Mouse (Mus musculus): ENCODE results near the gene Dpf3. TPM values are rescaled to one million over a fixed set of nuclear protein-coding genes. Genes with fewer than 3 reads are reported as not detected.

The Dpf3 gene
- polyA plus RNA-seq, 1 experiment = 26.0 TPM

DNA sequence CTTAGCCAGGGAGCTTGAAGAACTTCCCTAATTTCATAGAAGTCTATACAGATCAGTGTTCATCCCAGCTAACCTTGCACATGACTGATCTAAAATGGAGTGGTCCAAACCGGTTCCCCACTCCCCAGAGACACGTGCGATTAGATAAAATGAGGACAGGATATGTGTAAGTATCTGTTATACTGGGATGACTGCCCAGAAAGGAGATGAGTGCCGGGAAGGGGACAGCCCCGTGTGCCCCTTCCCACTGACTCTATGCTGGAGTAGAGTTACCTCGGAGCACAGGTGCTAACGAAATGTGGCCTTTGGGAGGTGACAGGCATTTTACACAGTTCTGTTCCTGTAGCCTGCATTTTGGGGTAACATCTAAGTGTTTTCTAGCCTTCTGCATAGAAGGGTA, 15.8 kb downstream of the Dpf3 start:
- H3K36me3 ChIP-seq (ENCODE audit: control insufficient read depth, insufficient read depth, low read length) = no peaks in the 10 kb centered on the region
- no peaks in the 10 kb centered on the region for H3K4me1 ChIP-seq (ENCODE audit: control insufficient read depth, insufficient read depth, low read length)
- H3K27me3 ChIP-seq (ENCODE audit: control insufficient read depth, insufficient read depth, low read length) = no peaks in the 10 kb centered on the region

DNA sequence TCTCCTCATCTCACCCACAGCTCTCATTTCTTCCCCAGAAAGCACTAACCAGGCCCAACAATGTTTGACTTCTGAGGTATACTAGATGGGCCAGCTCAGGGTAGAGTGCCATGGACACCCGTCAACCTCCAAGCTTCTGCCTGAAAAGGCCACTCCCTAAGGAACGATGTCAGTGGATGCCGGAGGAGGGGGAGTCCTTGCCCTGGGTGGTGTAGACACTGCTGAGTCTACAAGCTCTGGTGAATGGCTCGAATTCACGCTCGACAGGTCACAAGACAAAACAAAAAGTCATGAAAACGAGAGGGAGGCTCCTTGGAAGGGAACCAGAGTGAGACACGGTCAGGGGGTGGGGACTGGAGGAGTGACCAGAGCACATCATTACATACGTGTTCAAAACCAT, 17.4 kb downstream of the Dpf3 start:
- H3K27ac ChIP-seq (ENCODE audit: control insufficient read depth, insufficient read depth, low read depth, low read length) = no peak overlapping the region
- no peaks in the 10 kb centered on the region for H3K4me1 ChIP-seq (ENCODE audit: control insufficient read depth, insufficient read depth, low read length)
- H3K27me3 ChIP-seq (ENCODE audit: control insufficient read depth, insufficient read depth, low read length) = no peaks in the 10 kb centered on the region
- no peaks in the 10 kb centered on the region for H3K36me3 ChIP-seq (ENCODE audit: control insufficient read depth, insufficient read depth, low read length)
- H3K4me3 ChIP-seq (ENCODE audit: control insufficient read depth, low read depth, low read length) = no peak overlapping the region
- TF ChIP-seq CTCF (IDR thresholded peaks at IDR 0.05; ENCODE audit: control insufficient read depth, insufficient read depth, insufficient replicate concordance, low read depth, low read length) (no peak), POLR2A (IDR thresholded peaks at IDR 0.05; ENCODE audit: control insufficient read depth, low read depth, low read length) (no peak)

More for the DNA sequence above, 15.8 kb downstream of the Dpf3 start:
- Histone ChIP-seq H3K4me3 (ENCODE audit: control insufficient read depth, low read depth, low read length) (no peak overlapping the region), H3K27ac (ENCODE audit: control insufficient read depth, insufficient read depth, low read depth, low read length) (no peak overlapping the region)
- no peak for TF ChIP-seq CTCF (IDR thresholded peaks at IDR 0.05; ENCODE audit: control insufficient read depth, insufficient read depth, insufficient replicate concordance, low read depth, low read length)
- TF ChIP-seq POLR2A (IDR thresholded peaks at IDR 0.05; ENCODE audit: control insufficient read depth, low read depth, low read length) = no peak

- Histone ChIP-seq H3K4me3 (ENCODE audit: control insufficient read depth, low read depth, low read length) (no peak overlapping the region), H3K27ac (ENCODE audit: control insufficient read depth, insufficient read depth, low read depth, low read length) (no peak overlapping the region), H3K36me3 (ENCODE audit: control insufficient read depth, insufficient read depth, low read length) (no peaks in the 10 kb centered on the region), H3K27me3 (ENCODE audit: control insufficient read depth, insufficient read depth, low read length) (no peaks in the 10 kb centered on the region), H3K4me1 (ENCODE audit: control insufficient read depth, insufficient read depth, low read length) (no peaks in the 10 kb centered on the region)
- no peak for TF ChIP-seq CTCF (IDR thresholded peaks at IDR 0.05; ENCODE audit: control insufficient read depth, insufficient read depth, insufficient replicate concordance, low read depth, low read length)
- no peak for TF ChIP-seq POLR2A (IDR thresholded peaks at IDR 0.05; ENCODE audit: control insufficient read depth, low read depth, low read length)
These were observed 20.7 kb downstream of the Dpf3 start for GRCm38 (mm10) chr12:83466508-83467430.

- no peaks in the 10 kb centered on the region for H3K27me3 ChIP-seq (ENCODE audit: control insufficient read depth, insufficient read depth, low read length)
- TF ChIP-seq CTCF (IDR thresholded peaks at IDR 0.05; ENCODE audit: control insufficient read depth, insufficient read depth, insufficient replicate concordance, low read depth, low read length) (no peak), POLR2A (IDR thresholded peaks at IDR 0.05; ENCODE audit: control insufficient read depth, low read depth, low read length) (no peak)
- no peaks in the 10 kb centered on the region for H3K4me1 ChIP-seq (ENCODE audit: control insufficient read depth, insufficient read depth, low read length)
- no peaks in the 10 kb centered on the region for H3K36me3 ChIP-seq (ENCODE audit: control insufficient read depth, insufficient read depth, low read length)
- no peak overlapping the region for H3K4me3 ChIP-seq (ENCODE audit: control insufficient read depth, low read depth, low read length)
- H3K27ac ChIP-seq (ENCODE audit: control insufficient read depth, insufficient read depth, low read depth, low read length) = no peak overlapping the region
These were observed 21.5 kb downstream of the Dpf3 start for GRCm38 (mm10) chr12:83466053-83466452.

DNA sequence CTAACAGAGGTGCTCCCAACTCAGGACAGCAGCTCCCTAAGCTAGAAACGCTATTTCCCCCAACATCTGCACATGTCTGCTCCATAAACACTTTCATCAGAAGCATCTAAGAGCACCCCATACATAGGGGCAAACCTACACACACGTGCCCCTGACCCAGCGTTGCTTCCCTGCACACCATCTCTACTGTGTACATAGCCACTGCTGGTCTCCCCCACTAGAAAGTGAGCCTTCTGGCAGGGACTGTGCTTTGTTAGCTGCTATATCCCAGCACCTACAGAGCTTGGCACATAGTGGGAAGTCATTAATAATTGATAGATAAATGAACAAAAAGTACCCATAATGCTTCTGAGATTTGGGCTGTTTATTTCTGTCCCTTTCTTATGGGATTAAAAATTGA, 27.2 kb downstream of the Dpf3 start:
- Histone ChIP-seq H3K36me3 (ENCODE audit: control insufficient read depth, insufficient read depth, low read length) (no peaks in the 10 kb centered on the region), H3K4me1 (ENCODE audit: control insufficient read depth, insufficient read depth, low read length) (peaks cover 3% of the 10 kb centered on the region; the same call in 1 of the 2 replicates), H3K27ac (ENCODE audit: control insufficient read depth, insufficient read depth, low read depth, low read length) (no peak overlapping the region), H3K27me3 (ENCODE audit: control insufficient read depth, insufficient read depth, low read length) (no peaks in the 10 kb centered on the region), H3K4me3 (ENCODE audit: control insufficient read depth, low read depth, low read length) (no peak overlapping the region)
- no peak for TF ChIP-seq CTCF (IDR thresholded peaks at IDR 0.05; ENCODE audit: control insufficient read depth, insufficient read depth, insufficient replicate concordance, low read depth, low read length)
- no peak for TF ChIP-seq POLR2A (IDR thresholded peaks at IDR 0.05; ENCODE audit: control insufficient read depth, low read depth, low read length)

DNA sequence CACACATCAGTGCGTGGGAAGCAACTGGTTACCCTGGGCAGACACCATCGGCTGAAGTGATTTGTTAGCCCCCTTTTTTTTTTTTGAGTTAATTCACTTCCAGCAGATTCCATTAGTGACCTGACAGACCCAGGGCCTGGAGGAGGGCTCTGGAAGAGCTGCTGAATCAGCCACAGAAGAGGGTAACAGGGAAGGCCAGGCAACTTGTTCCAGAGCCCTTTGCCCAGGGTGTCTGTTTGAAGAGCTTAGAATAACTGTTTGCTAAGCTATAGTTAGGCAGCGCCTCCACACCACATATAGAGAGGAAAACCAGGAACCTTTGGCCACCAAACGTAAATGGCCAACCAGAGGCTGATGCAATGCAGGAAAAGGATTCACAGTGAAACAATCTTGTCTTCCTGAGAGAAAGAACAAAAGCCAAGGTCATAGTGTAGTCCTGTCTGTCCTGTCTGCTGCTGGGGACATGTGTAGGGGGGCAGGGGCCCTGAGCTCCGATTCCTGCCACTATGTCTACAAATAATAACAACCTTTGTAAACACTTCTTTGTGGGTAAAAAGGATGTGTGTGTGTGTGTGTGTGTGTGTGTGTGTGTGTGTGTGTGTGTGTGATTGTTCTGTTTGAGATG, 32.7 kb downstream of the Dpf3 start:
- H3K27ac ChIP-seq (ENCODE audit: control insufficient read depth, insufficient read depth, low read depth, low read length) = no peak overlapping the region
- peaks cover 3% of the 10 kb centered on the region; the same call in 1 of the 2 replicates for H3K4me1 ChIP-seq (ENCODE audit: control insufficient read depth, insufficient read depth, low read length)
- no peak overlapping the region for H3K4me3 ChIP-seq (ENCODE audit: control insufficient read depth, low read depth, low read length)
- no peaks in the 10 kb centered on the region for H3K27me3 ChIP-seq (ENCODE audit: control insufficient read depth, insufficient read depth, low read length)
- H3K36me3 ChIP-seq (ENCODE audit: control insufficient read depth, insufficient read depth, low read length) = no peaks in the 10 kb centered on the region
- TF ChIP-seq CTCF (IDR thresholded peaks at IDR 0.05; ENCODE audit: control insufficient read depth, insufficient read depth, insufficient replicate concordance, low read depth, low read length) = no peak

GRCm38 (mm10) chr12:83451850-83452249, 35.7 kb downstream of the Dpf3 start:
- Histone ChIP-seq H3K27me3 (ENCODE audit: control insufficient read depth, insufficient read depth, low read length) (no peaks in the 10 kb centered on the region), H3K27ac (ENCODE audit: control insufficient read depth, insufficient read depth, low read depth, low read length) (no peak overlapping the region), H3K4me3 (ENCODE audit: control insufficient read depth, low read depth, low read length) (no peak overlapping the region), H3K4me1 (ENCODE audit: control insufficient read depth, insufficient read depth, low read length) (no peaks in the 10 kb centered on the region), H3K36me3 (ENCODE audit: control insufficient read depth, insufficient read depth, low read length) (no peaks in the 10 kb centered on the region)
- TF ChIP-seq CTCF (IDR thresholded peaks at IDR 0.05; ENCODE audit: control insufficient read depth, insufficient read depth, insufficient replicate concordance, low read depth, low read length) = no peak
- no peak for TF ChIP-seq POLR2A (IDR thresholded peaks at IDR 0.05; ENCODE audit: control insufficient read depth, low read depth, low read length)

All from testis, adult 2 months (tissue).